Mouse (Mus musculus): ENCODE results near the gene Map3k1. TPM values are rescaled to one million over a fixed set of nuclear protein-coding genes. Genes with fewer than 3 reads are reported as not detected.

The Map3k1 gene
- polyA plus RNA-seq, 2 experiments from 2014 or later = 117 to 125 TPM

- no peak for ATAC-seq
These were observed 19.2 kb downstream of the Map3k1 start for GRCm38 (mm10) chr13:111789420-111790065.

GRCm38 (mm10) chr13:111788882-111789281 is 19.9 kb downstream of the Map3k1 start:
- ATAC-seq = no peak

- ATAC-seq = peak; percentile 88
These were observed 20.8 kb downstream of the Map3k1 start for GRCm38 (mm10) chr13:111787857-111788619.

GRCm38 (mm10) chr13:111786584-111786983 is 22.2 kb downstream of the Map3k1 start:
- no peak for ATAC-seq

- ATAC-seq = no peak
These were observed 25.3 kb downstream of the Map3k1 start for GRCm38 (mm10) chr13:111783451-111783850.

GRCm38 (mm10) chr13:111779471-111779870 is 29.3 kb downstream of the Map3k1 start:
- ATAC-seq = no peak

GRCm38 (mm10) chr13:111778606-111779005 is 30.2 kb downstream of the Map3k1 start:
- ATAC-seq = peak; percentile 79

- no peak for ATAC-seq
These were observed 30.9 kb downstream of the Map3k1 start for GRCm38 (mm10) chr13:111777865-111778264.

- ATAC-seq = peak; percentile 38
These were observed 31.6 kb downstream of the Map3k1 start for GRCm38 (mm10) chr13:111777179-111777578.

GRCm38 (mm10) chr13:111772075-111772474 is 36.7 kb downstream of the Map3k1 start:
- peak; percentile 91 for ATAC-seq

- peak; percentile 73 for ATAC-seq
These were observed 37.6 kb downstream of the Map3k1 start for GRCm38 (mm10) chr13:111771232-111771631.

GRCm38 (mm10) chr13:111770776-111771175 is 38.0 kb downstream of the Map3k1 start:
- ATAC-seq = no peak

GRCm38 (mm10) chr13:111762526-111762925 is 46.3 kb downstream of the Map3k1 start:
- ATAC-seq = no peak

GRCm38 (mm10) chr13:111756986-111757385 is 51.8 kb downstream of the Map3k1 start:
- no peak for ATAC-seq

- no peak for ATAC-seq
These were observed 52.9 kb downstream of the Map3k1 start for GRCm38 (mm10) chr13:111755937-111756336.

- no peak for ATAC-seq
These were observed 53.4 kb downstream of the Map3k1 start for GRCm38 (mm10) chr13:111755377-111755776.

GRCm38 (mm10) chr13:111753321-111753720 is 55.5 kb downstream of the Map3k1 start:
- no peak for ATAC-seq

GRCm38 (mm10) chr13:111748301-111749062 is 60.3 kb downstream of the Map3k1 start:
- ATAC-seq = no peak

- ATAC-seq = no peak
These were observed 62.0 kb downstream of the Map3k1 start for GRCm38 (mm10) chr13:111746831-111747230.

- no peak for ATAC-seq
These were observed 63.6 kb downstream of the Map3k1 start for GRCm38 (mm10) chr13:111745216-111745615.

- ATAC-seq = no peak
These were observed 64.4 kb downstream of the Map3k1 start for GRCm38 (mm10) chr13:111744233-111745000.

- peak; percentile 56 for ATAC-seq
These were observed 66.7 kb downstream of the Map3k1 start for GRCm38 (mm10) chr13:111741991-111742615.

Measured in CD4-positive, CD25-positive, alpha-beta regulatory T cell, adult 4 months (primary cell).